In genomic region chr5:135023344-135024173, GRCm38 (mm10) we compare ENCODE assay signal across 8 mouse cellular contexts. TPM values are rescaled to one million over a fixed set of nuclear protein-coding genes. Genes with fewer than 3 reads are reported as not detected.
DNase-seq lines count a peak whose midpoint lies in the region; ATAC-seq and TF ChIP-seq lines count a peak whose summit lies in the region.

Gene Stx1a, plus strand, starts transcription at chr5:135023482.

- no peaks in the 10 kb centered on the region for H3K36me3 ChIP-seq in forebrain, embryonic 15.5 days
- H3K36me3 ChIP-seq in thymus, adult 2 months (ENCODE audit: control insufficient read depth, insufficient read depth, low read length): no peaks in the 10 kb centered on the region

- H3K4me1 ChIP-seq in forebrain, embryonic 15.5 days: peaks cover 23% of the 10 kb centered on the region
- peaks cover 6% of the 10 kb centered on the region; the same call in 1 of the 2 replicates for H3K4me1 ChIP-seq in lung, adult 2 months (ENCODE audit: control insufficient read depth, insufficient read depth, low read length)
- H3K4me1 ChIP-seq in olfactory bulb, adult 2 months (ENCODE audit: control insufficient read depth, insufficient read depth, low read length): peaks cover 17% of the 10 kb centered on the region
- H3K4me1 ChIP-seq in thymus, adult 2 months (replicated peaks; ENCODE audit: control insufficient read depth, insufficient read depth, low read length): peaks cover 30% of the 10 kb centered on the region

- TF ChIP-seq POLR2A in lung, adult 2 months (IDR thresholded peaks at IDR 0.05; ENCODE audit: borderline replicate concordance, extremely low read depth, low read depth, low read length): peak; percentile 59; the same call in 1 of the 2 replicates
- peak; percentile 40; the same call in 1 of the 2 replicates for TF ChIP-seq POLR2A in olfactory bulb, adult 2 months (IDR thresholded peaks at IDR 0.05; ENCODE audit: insufficient read depth, low read depth, low read length)
- no peak for TF ChIP-seq POLR2A in thymus, adult 2 months (IDR thresholded peaks at IDR 0.05; ENCODE audit: control insufficient read depth, extremely low read depth, insufficient read depth, low read length, poor library complexity)

- H3K4me2 ChIP-seq in forebrain, embryonic 15.5 days (replicated peaks): peak within 1 kb of the TSS; percentile 98

- H3K27ac ChIP-seq in forebrain, embryonic 15.5 days (replicated peaks): 0 out of 2 replicates have a peak within 1 kb of the TSS, but pooled peaks have one; percentile 23
- no peak within 1 kb of the TSS for H3K27ac ChIP-seq in olfactory bulb, adult 2 months (ENCODE audit: insufficient read depth, low read depth, low read length)
- H3K27ac ChIP-seq in thymus, adult 2 months (ENCODE audit: control insufficient read depth, insufficient read depth, low read length): no peak within 1 kb of the TSS

- H3K27me3 ChIP-seq in forebrain, embryonic 15.5 days: no peaks in the 10 kb centered on the region
- peaks cover 2% of the 10 kb centered on the region; the same call in 1 of the 2 replicates for H3K27me3 ChIP-seq in thymus, adult 2 months (ENCODE audit: control insufficient read depth, insufficient read depth, low read length)

- WGBS in forebrain, embryonic 15.5 days: under 1% methylated on average over 60 of the region's 61 CpGs
- under 1% methylated on average over 61 of the region's 61 CpGs for WGBS in lung, adult 2 months
- WGBS in olfactory bulb, adult 2 months: under 1% methylated on average over 61 of the region's 61 CpGs
- under 1% methylated on average over 61 of the region's 61 CpGs for WGBS in thymus, adult 2 months

- intact Hi-C loops in heart, postnatal 14 days (cut with DNase I): no loop called here

- H3K9ac ChIP-seq in forebrain, embryonic 15.5 days (replicated peaks): peak within 1 kb of the TSS; percentile 84

- peak; percentile 93 for ATAC-seq in forebrain, embryonic 15.5 days (replicated peaks)

- peak within 1 kb of the TSS; percentile 85 for H3K4me3 ChIP-seq in forebrain, embryonic 15.5 days
- H3K4me3 ChIP-seq in lung, adult 2 months (replicated peaks; ENCODE audit: extremely low read depth, low read depth, low read length): peak within 1 kb of the TSS; percentile 69
- peak within 1 kb of the TSS; percentile 79 for H3K4me3 ChIP-seq in olfactory bulb, adult 2 months (ENCODE audit: insufficient read depth, low read depth, low read length)
- H3K4me3 ChIP-seq in thymus, adult 2 months (ENCODE audit: control insufficient read depth, insufficient read depth, low read length): peak within 1 kb of the TSS; percentile 73

- peak; percentile 95 for DNase-seq in ES-CJ7 (ENCODE audit: low read depth, low spot score)
- peak; percentile 87 for DNase-seq in c-Kit-positive CD71-negative TER-119-negative erythroid progenitor cells, embryonic 14.5 days (ENCODE audit: low read depth)
- peak; percentile 90 to 92 for DNase-seq in heart, postnatal 14 days
- DNase-seq in layer of hippocampus, adult 18-20 months (ENCODE audit: low spot score in 2 of 2): peak; percentile 85 to 89
- DNase-seq in lung, adult 2 months: peak; percentile 80
- peak; percentile 91 for DNase-seq in thymus, adult 2 months

- TF ChIP-seq CTCF in lung, adult 2 months (IDR thresholded peaks at IDR 0.05; ENCODE audit: insufficient read depth, low read length): no peak
- TF ChIP-seq CTCF in olfactory bulb, adult 2 months (IDR thresholded peaks at IDR 0.05; ENCODE audit: insufficient read depth, low read depth, low read length): no peak
- no peak for TF ChIP-seq CTCF in thymus, adult 2 months (IDR thresholded peaks at IDR 0.05; ENCODE audit: borderline replicate concordance, control insufficient read depth, extremely low read depth, insufficient read depth, low read length, poor library complexity)

- H3K9me3 ChIP-seq in forebrain, embryonic 15.5 days: no peaks in the 10 kb centered on the region

RNA-seq across cellular contexts. Expression of gene Stx1a, which starts in this region (rescaled TPM):
- polyA plus RNA-seq in forebrain, embryonic 15.5 days (2015; fragmentation: Nextera tagmentation; extraction: Ambion mirVana): 78.6 and 78.9 TPM in 2 replicates
- 1 to 10 TPM; 2.6 to 4.3 TPM for total RNA-seq in heart, postnatal 14 days (2021)
- 10 to 100 TPM; 91.5 to 97.8 TPM for total RNA-seq in layer of hippocampus, adult 18-20 months (2021)
- polyA plus RNA-seq in lung, adult 2 months (2012; rRNA removed): 10.6 and 11.7 TPM in 2 replicates
- not detected in 2 replicates for polyA plus RNA-seq in olfactory bulb, adult 2 months (2012; ENCODE audit: insufficient read depth, insufficient read length, low replicate concordance, missing spikeins)
- polyA plus RNA-seq in thymus, adult 2 months (2012; rRNA removed): 20.3 and 23.7 TPM in 2 replicates

Comparison
In these comparisons a context has a peak if more than half of its experiments do, and no peak if none do; other contexts are left out.
1. RNA of gene Stx1a (total RNA-seq): 91.5 to 97.8 TPM in layer of hippocampus, adult 18-20 months; 2.6 to 4.3 TPM in heart, postnatal 14 days; every median in the first group is over 10 times any median in the second.
2. RNA of gene Stx1a (polyA plus RNA-seq): 78.6 to 78.9 TPM in forebrain, embryonic 15.5 days, 20.3 to 23.7 TPM in thymus, adult 2 months and 10.6 to 11.7 TPM in lung, adult 2 months; not detected in olfactory bulb, adult 2 months; every median in the first group is over 10 times any median in the second.
3. Peak in every context shown above with its lines, with median percentiles within 50 percentile points of each other: DNase-seq and H3K4me3 ChIP-seq.